Comparison of ENCODE assay signal across 35 mouse cellular contexts in the genomic region with DNA sequence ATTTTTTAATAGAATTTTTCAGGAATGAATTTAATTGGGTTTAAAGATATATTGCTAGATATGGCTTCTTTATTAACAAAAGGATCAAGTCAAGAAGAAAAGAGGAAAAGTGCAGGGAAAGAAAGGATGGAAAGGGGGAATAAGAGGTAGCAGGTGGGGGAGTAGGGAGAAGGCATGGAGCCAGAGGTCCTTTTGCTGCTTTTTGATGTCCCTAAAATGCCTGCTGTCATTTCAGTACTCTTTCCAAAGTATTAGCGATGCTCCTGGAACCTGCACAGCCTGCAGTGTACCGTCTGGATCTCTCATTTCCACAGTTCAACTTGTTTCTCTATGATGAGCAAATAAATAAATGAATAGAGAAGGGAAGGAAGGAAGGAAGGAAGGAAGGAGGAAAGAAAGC.
"Had no signal": no experiment of that assay in that cellular context is flagged by ENCODE, and none has a peak within 500 bp of the region (broad histone marks: within the 10 kb centered on the region; RNA-seq: fewer than 3 reads in every experiment).

No protein-coding gene starts in this region.

- H3K36me3 ChIP-seq: heart, embryonic 12.5 days; heart, embryonic 13.5 days; heart, embryonic 15.5 days; hindbrain, embryonic 10.5 days; hindbrain, embryonic 12.5 days; hindbrain, embryonic 13.5 days; hindbrain, embryonic 15.5 days; intestine, embryonic 15.5 days; kidney, embryonic 15.5 days had no signal

- H3K9ac ChIP-seq: heart, embryonic 12.5 days; heart, embryonic 13.5 days; heart, embryonic 15.5 days; hindbrain, embryonic 12.5 days; hindbrain, embryonic 13.5 days; hindbrain, embryonic 14.5 days; hindbrain, embryonic 15.5 days; intestine, embryonic 15.5 days; kidney, embryonic 15.5 days had no signal

- H3K4me2 ChIP-seq: heart, embryonic 11.5 days; heart, embryonic 12.5 days; heart, embryonic 13.5 days; heart, embryonic 15.5 days; hindbrain, embryonic 12.5 days; hindbrain, embryonic 13.5 days; hindbrain, embryonic 14.5 days; hindbrain, embryonic 15.5 days; intestine, embryonic 15.5 days; kidney, embryonic 15.5 days had no signal

- H3K9me3 ChIP-seq: heart, embryonic 12.5 days; heart, embryonic 13.5 days; heart, embryonic 15.5 days; hindbrain, embryonic 10.5 days; hindbrain, embryonic 12.5 days; hindbrain, embryonic 13.5 days; hindbrain, embryonic 15.5 days; intestine, embryonic 15.5 days; kidney, embryonic 15.5 days had no signal

- H3K27ac ChIP-seq: heart, embryonic 13.5 days; heart, embryonic 15.5 days; hindbrain, embryonic 10.5 days; hindbrain, embryonic 12.5 days; hindbrain, embryonic 13.5 days; hindbrain, embryonic 14.5 days; hindbrain, embryonic 15.5 days; hindbrain, postnatal 0 days; intestine, embryonic 15.5 days; kidney, embryonic 15.5 days; kidney, postnatal 0 days; layer of hippocampus, adult 2 months; left cerebral cortex, adult 2 months had no signal

- H3K4me1 ChIP-seq: heart, embryonic 12.5 days; heart, embryonic 13.5 days; heart, embryonic 15.5 days; intestine, embryonic 15.5 days had no signal

- H3K4me3 ChIP-seq: heart, embryonic 12.5 days; heart, embryonic 13.5 days; heart, embryonic 15.5 days; hindbrain, embryonic 10.5 days; hindbrain, embryonic 12.5 days; hindbrain, embryonic 13.5 days; hindbrain, embryonic 15.5 days; intestine, embryonic 15.5 days; kidney, embryonic 15.5 days; layer of hippocampus, adult 2 months; left cerebral cortex, adult 2 months had no signal

- DNase-seq: heart, postnatal 10 days; heart, postnatal 14 days; heart, postnatal 36 days; heart, postnatal 4 days; kidney, adult 11 months; kidney, adult 18-20 months; kidney, adult 2 months; kidney, adult 8-10 months; kidney, adult 9 months; kidney, postnatal 10 days; kidney, postnatal 14 days; kidney, postnatal 25 days; kidney, postnatal 36 days; kidney, postnatal 4 days; layer of hippocampus, adult 9-11 months; layer of hippocampus, postnatal 36 days had no signal

- H3K27me3 ChIP-seq: heart, embryonic 12.5 days; heart, embryonic 13.5 days; heart, embryonic 15.5 days; hindbrain, embryonic 12.5 days; hindbrain, embryonic 13.5 days; hindbrain, embryonic 15.5 days; intestine, embryonic 15.5 days; kidney, embryonic 15.5 days had no signal

- ATAC-seq: hindbrain, embryonic 16.5 days; hindbrain, postnatal 0 days; inflammation-experienced regulatory T-cells, adult 6 months; intestine, embryonic 15.5 days; intestine, embryonic 16.5 days; intestine, postnatal 0 days had no signal
